Mouse (Mus musculus) G1E (cell line): ENCODE measurements around the gene Iars2.

Experiments used
- CTCF ChIP-seq: IDR thresholded peaks from 2 replicates; pipeline ENCODE4 v1.5.1; 2012; ENCODE audit warnings: low read depth, low read length, inconsistent platforms, mixed read lengths
- GATA1 ChIP-seq: IDR thresholded peaks from 2 replicates; pipeline ENCODE4 v1.6.1; 2012; ENCODE audit warnings: borderline replicate concordance, low read length, inconsistent platforms, mixed read lengths
- POLR2AphosphoS5 ChIP-seq: IDR thresholded peaks from 2 replicates; pipeline ENCODE4 v1.6.1; 2012; ENCODE audit warnings: low read depth, low read length, inconsistent platforms; ENCODE audit not compliant: insufficient replicate concordance
- TAL1 ChIP-seq: conservative IDR thresholded peaks from 2 replicates; pipeline ENCODE4 v1.6.1; 2012; ENCODE audit warnings: low read depth, low read length, inconsistent platforms, mixed read lengths

- TF ChIP-seq CTCF, result no peak
- TF ChIP-seq GATA1, result no peak
- no peak for TF ChIP-seq POLR2AphosphoS5
- no peak for TF ChIP-seq TAL1
Measured at GRCm38 (mm10) chr1:185364183-185364540, 35.0 kb upstream of the Iars2 start.
